Mouse (Mus musculus) heart, embryonic 14.5 days (tissue): ENCODE results near the gene Ebi3. TPM values are rescaled to one million over a fixed set of nuclear protein-coding genes. Genes with fewer than 3 reads are reported as not detected.

Source experiments
- ATAC-seq: fragments of 200-750 bp; cut with Nextera tagmentation; 2 replicates; pipeline ENCODE4 v1.8.0; 2017; ENCODE audit warnings: low read depth, moderate TSS enrichment; ENCODE audit not compliant: insufficient number of reproducible peaks, insufficient read depth, low FRiP score
- H3K27ac ChIP-seq, 2 experiments: fragments of 200-500 bp in 1 of 2; fragments of 300-500 bp in 1 of 2; sonication (generic) in 1 of 2; replicated peaks in 1 of 2; 2 replicates each; pipeline ENCODE4 v1.5.1; 2012 to 2014; ENCODE audit warnings: low read depth in 2 of 2, low read length in 2 of 2, control low read depth in 1 of 2, mild to moderate bottlenecking in 1 of 2, mixed read lengths in 1 of 2; ENCODE audit not compliant: control insufficient read depth in 1 of 2, insufficient read depth in 1 of 2
- H3K27me3 ChIP-seq: fragments of 300-500 bp; sonication (generic); 2 replicates; pipeline ENCODE4 v1.6.1; 2014; ENCODE audit warnings: mild to moderate bottlenecking, low read length, control low read depth; ENCODE audit not compliant: control insufficient read depth, insufficient read depth
- H3K36me3 ChIP-seq: fragments of 300-500 bp; sonication (generic); 2 replicates; pipeline ENCODE4 v1.6.1; 2014; ENCODE audit warnings: mild to moderate bottlenecking, control low read depth, low read length, mixed read lengths; ENCODE audit not compliant: control insufficient read depth, insufficient read depth
- H3K4me1 ChIP-seq, 2 experiments: fragments of 200-500 bp in 1 of 2; fragments of 300-500 bp in 1 of 2; sonication (generic) in 1 of 2; 2 replicates each; pipeline ENCODE4 v1.6.1; 2012 to 2014; ENCODE audit warnings: low read length in 2 of 2, control low read depth in 1 of 2, mixed read lengths in 1 of 2; ENCODE audit not compliant: control insufficient read depth in 2 of 2, insufficient read depth in 2 of 2
- H3K4me2 ChIP-seq: fragments of 300-500 bp; sonication (generic); 2 replicates; pipeline ENCODE4 v1.6.1; 2014; ENCODE audit warnings: mild to moderate bottlenecking, low read length
- H3K4me3 ChIP-seq, 2 experiments: fragments of 200-500 bp in 1 of 2; fragments of 300-500 bp in 1 of 2; sonication (generic) in 1 of 2; 2 replicates each; pipeline ENCODE4 v1.5.1; 2012 to 2014; ENCODE audit warnings: low read length in 2 of 2, mild to moderate bottlenecking in 2 of 2, control low read depth in 1 of 2, low read depth in 1 of 2, moderate library complexity in 1 of 2; ENCODE audit not compliant: control insufficient read depth in 1 of 2, insufficient read depth in 1 of 2
- H3K9ac ChIP-seq: fragments of 300-500 bp; sonication (generic); 2 replicates; pipeline ENCODE4 v1.6.1; 2014; ENCODE audit warnings: mild to moderate bottlenecking, low read length
- H3K9me3 ChIP-seq: fragments of 300-500 bp; sonication (generic); 2 replicates; pipeline ENCODE4 v1.6.1; 2016; ENCODE audit warnings: low read length, control low read depth; ENCODE audit not compliant: control insufficient read depth
- WGBS: fragments of 180-500 bp; shearing (Covaris S2); extraction: QIAGEN DNeasy Blood & Tissue Kit; methylation state at CpG from one replicate; pipeline ENCODE4 v1.1.7; 2014; 5-methylcytosine and 5-hydroxymethylcytosine counted together
- polyA plus RNA-seq: library from polyadenylated mRNA; unstranded; fragments of >200 nt; fragmentation: Nextera tagmentation; extraction: Ambion mirVana; gene quantifications from 2 replicates; pipeline ENCODE4 v1.2.1, GENCODE M21; 2014

Gene Ebi3
- polyA plus RNA-seq, 1 experiment from 2014 or later: 1.0 TPM

DNA sequence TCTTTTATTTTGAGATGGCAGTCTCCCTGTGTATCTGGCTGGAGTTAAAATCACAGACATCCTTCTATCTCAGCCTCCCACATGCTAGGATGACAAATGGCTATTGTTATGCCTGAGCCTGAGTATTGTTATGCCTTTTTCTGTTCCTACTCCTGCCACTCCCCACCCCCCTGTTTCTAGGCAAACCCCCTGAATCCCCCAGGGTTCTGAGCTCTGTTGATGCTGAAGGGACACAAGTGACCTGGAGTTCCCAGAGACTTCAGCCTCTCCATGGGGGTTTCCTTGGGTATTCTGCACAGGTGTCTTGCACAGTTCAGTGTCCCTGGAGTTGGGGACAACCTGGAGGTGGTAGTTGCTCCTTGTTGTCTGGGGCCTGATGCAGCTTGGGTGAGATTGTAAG, 399 bp upstream of the Ebi3 start:
- H3K4me1 ChIP-seq: peaks cover 4 to 6% of the 10 kb centered on the region in 2 experiments; a peak in 2 of 4 replicates
- no peak overlapping the region for H3K27ac ChIP-seq
- no peak for ATAC-seq
- H3K9me3 ChIP-seq: no peaks in the 10 kb centered on the region
- no peak overlapping the region for H3K9ac ChIP-seq
- no peak overlapping the region for H3K4me3 ChIP-seq
- no peak overlapping the region for H3K4me2 ChIP-seq
- peaks cover 17% of the 10 kb centered on the region for H3K27me3 ChIP-seq
- H3K36me3 ChIP-seq: no peaks in the 10 kb centered on the region

DNA sequence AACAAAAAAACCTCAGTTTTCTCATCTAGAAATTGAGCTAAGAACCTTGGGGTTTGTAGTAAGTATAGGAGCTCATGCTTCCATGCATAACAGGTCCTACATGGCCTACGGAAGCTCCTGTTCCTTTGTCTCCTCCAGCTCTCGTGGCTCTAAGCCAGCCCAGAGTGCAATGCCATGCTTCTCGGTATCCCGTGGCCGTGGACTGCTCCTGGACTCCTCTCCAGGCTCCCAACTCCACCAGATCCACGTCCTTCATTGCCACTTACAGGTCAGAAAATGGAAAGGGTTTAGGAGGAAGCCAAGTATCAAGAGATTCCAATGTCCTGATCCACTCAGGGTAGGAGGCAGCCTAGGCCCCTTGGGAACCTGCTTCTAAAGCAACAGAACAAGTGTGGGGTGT, 1.3 kb downstream of the Ebi3 start:
- Histone ChIP-seq H3K9ac (no peak overlapping the region), H3K9me3 (no peaks in the 10 kb centered on the region), H3K4me3 (no peak overlapping the region), H3K27me3 (peaks cover 17% of the 10 kb centered on the region), H3K36me3 (no peaks in the 10 kb centered on the region), H3K27ac (no peak overlapping the region), H3K4me2 (no peak overlapping the region), H3K4me1 (peaks cover 10 to 11% of the 10 kb centered on the region in 2 experiments)
- ATAC-seq: no peak
- WGBS: 60% methylated on average over 6 of the region's 6 CpGs

DNA sequence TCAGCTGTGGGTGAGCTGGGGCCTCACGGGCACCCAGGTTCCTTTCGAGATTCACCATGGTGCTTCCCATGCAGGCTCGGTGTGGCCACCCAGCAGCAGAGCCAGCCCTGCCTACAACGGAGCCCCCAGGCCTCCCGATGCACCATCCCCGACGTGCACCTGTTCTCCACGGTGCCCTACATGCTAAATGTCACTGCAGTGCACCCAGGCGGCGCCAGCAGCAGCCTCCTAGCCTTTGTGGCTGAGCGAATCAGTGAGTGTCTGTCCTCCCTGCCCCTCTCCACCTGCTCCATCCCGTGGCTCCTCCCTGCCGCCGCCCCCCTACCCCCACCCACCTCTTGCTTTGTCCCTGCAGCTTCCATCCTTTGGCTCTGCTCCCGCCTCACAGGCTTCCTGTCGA, 1.8 kb downstream of the Ebi3 start:
- H3K4me1 ChIP-seq: peaks cover 10 to 11% of the 10 kb centered on the region in 2 experiments
- ATAC-seq: no peak
- no peaks in the 10 kb centered on the region for H3K36me3 ChIP-seq
- 26% methylated on average over 16 of the region's 16 CpGs for WGBS
- no peaks in the 10 kb centered on the region for H3K9me3 ChIP-seq
- H3K27me3 ChIP-seq: peaks cover 17% of the 10 kb centered on the region
- no peak overlapping the region for H3K9ac ChIP-seq
- no peak overlapping the region for H3K4me2 ChIP-seq
- no peak overlapping the region for H3K4me3 ChIP-seq
- H3K27ac ChIP-seq: no peak overlapping the region

DNA sequence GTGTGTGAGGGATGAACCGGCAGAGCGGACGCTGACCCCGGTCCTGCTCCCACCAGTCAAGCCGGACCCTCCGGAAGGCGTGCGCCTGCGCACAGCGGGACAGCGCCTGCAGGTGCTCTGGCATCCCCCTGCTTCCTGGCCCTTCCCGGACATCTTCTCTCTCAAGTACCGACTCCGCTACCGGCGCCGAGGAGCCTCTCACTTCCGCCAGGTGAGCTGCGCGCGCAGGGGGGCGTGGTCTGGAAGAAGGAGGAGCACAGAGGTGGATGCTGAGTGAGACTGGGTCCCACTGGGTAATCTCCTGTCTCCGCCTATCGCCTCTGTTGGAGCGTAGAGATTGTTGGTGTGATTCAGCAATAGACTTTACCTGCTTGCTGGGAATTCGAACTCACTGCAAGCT, 3.7 kb downstream of the Ebi3 start:
- Histone ChIP-seq H3K4me1 (peaks cover 15 to 18% of the 10 kb centered on the region in 2 experiments), H3K4me3 (peak overlapping the region; percentile 38 to 46), H3K36me3 (peaks cover 5% of the 10 kb centered on the region), H3K27me3 (peaks cover 17% of the 10 kb centered on the region), H3K9ac (no peak overlapping the region), H3K4me2 (peak overlapping the region; percentile 62), H3K9me3 (no peaks in the 10 kb centered on the region), H3K27ac (no peak overlapping the region)
- 1% methylated on average over 26 of the region's 26 CpGs for WGBS
- ATAC-seq: no peak

DNA sequence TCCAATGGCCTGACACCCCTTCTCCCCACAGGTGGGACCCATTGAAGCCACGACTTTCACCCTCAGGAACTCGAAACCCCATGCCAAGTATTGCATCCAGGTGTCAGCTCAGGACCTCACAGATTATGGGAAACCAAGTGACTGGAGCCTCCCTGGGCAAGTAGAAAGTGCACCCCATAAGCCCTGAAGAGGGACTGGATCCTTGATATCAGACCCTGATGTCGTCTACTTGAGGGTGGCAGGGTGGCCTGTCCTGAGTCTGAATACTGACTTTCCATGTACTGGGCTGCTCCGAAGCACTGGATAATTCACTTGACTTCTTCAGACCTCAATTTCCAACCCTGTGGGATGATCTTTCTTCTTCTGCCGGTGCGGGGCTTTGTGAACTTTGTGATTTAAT, 4.2 kb downstream of the Ebi3 start:
- Histone ChIP-seq H3K36me3 (peaks cover 10% of the 10 kb centered on the region), H3K4me3 (peak overlapping the region; percentile 38 to 46; a peak in 3 of 4 replicates), H3K27me3 (peaks cover 17% of the 10 kb centered on the region), H3K9ac (no peak overlapping the region), H3K4me1 (peaks cover 15 to 18% of the 10 kb centered on the region in 2 experiments), H3K27ac (no peak overlapping the region), H3K9me3 (no peaks in the 10 kb centered on the region), H3K4me2 (peak overlapping the region; percentile 62)
- 33% methylated on average over 6 of the region's 6 CpGs for WGBS
- ATAC-seq: no peak

DNA sequence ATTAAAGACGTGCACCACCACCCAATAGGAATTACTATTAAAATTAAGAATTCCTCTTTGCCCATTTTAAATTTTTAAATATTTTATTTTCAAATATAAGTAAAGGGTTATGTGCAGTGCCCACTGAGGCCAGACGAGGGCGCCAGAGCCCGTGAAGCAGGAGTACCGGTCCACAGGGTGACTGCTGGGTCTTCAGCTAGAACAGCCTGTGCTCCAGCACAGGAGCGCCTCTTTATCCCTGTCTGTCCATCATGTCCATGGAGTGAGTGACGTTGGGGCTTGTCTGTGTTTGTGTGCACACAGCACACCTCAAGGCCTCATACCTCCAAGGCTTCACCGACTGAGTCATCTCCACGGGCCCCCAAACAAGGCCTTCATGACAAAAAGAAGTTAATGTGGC, 4.7 kb downstream of the Ebi3 start:
- ATAC-seq: no peak
- H3K9ac ChIP-seq: no peak overlapping the region
- no peak overlapping the region; the same call in 1 of the 2 replicates for H3K4me2 ChIP-seq
- WGBS: 18% methylated on average over 9 of the region's 9 CpGs
- H3K27ac ChIP-seq: no peak overlapping the region
- H3K4me3 ChIP-seq: no peak overlapping the region
- H3K36me3 ChIP-seq: peaks cover 16% of the 10 kb centered on the region
- peaks cover 17% of the 10 kb centered on the region for H3K27me3 ChIP-seq
- peaks cover 15 to 18% of the 10 kb centered on the region in 2 experiments for H3K4me1 ChIP-seq
- no peaks in the 10 kb centered on the region for H3K9me3 ChIP-seq

DNA sequence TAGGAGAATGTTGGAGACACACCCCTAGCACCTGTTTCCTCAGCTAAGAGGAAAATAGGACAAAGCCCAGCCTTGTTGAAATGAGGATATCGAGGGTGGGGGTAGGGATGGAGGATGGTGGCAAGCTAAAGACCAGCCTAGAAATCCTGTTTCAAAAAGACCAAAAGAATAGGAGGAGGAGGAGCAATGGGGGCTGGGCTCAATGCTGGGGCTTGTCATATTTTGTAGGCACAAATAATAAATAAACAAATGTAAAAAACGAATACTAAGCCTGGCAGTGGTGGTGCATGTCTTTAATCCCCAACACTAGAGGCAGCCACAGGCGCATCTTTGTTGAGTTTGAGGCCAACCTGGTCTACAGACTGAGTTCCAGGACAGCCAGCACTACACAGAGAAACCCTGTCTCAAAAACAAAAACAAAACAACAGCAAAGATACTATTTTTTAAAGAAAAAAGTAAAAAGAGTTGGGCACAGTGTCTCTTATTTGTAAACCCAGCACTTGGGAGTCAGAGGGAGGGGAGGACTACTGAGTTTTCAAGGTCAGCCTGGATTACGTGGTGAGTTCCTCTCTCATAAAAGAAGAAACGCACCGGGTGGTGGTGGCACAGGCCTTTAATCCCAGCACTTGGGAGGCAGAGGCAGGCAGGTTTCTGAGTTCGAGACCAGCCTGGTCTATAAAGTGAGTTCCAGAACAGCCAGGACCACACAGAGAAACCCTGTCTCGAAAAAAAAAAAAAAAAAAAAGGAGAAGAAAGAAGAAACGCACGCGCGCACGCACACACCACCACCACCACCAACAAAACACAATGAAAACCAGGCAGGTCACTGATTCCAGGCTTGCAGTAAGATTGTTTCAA, 5.5 kb downstream of the Ebi3 start:
- 76% methylated on average over 13 of the region's 13 CpGs for WGBS
- Histone ChIP-seq H3K27me3 (peaks cover 17% of the 10 kb centered on the region), H3K36me3 (peaks cover 21% of the 10 kb centered on the region), H3K9me3 (no peaks in the 10 kb centered on the region), H3K9ac (peak overlapping the region; percentile 78; the same call in 1 of the 2 replicates), H3K4me2 (peak overlapping the region; percentile 75), H3K4me3 (peak overlapping the region; percentile 61 to 95), H3K4me1 (peaks cover 15 to 18% of the 10 kb centered on the region in 2 experiments), H3K27ac (peak overlapping the region in 1 of 2 experiments; percentile 98; a peak in 1 of 4 replicates)
- ATAC-seq: no peak
